Mouse (Mus musculus) liver, embryonic 14.5 days (tissue): ENCODE results near the gene Sprr1b.

Experiments
- CTCF ChIP-seq: IDR thresholded peaks from 2 replicates; pipeline ENCODE4 v1.5.1; 2016; ENCODE audit warnings: antibody characterized with exemption, low read depth, control low read depth
- EP300 ChIP-seq: IDR thresholded peaks from 2 replicates; pipeline ENCODE4 v1.6.1; 2016; ENCODE audit warnings: antibody characterized with exemption, low read depth

DNA sequence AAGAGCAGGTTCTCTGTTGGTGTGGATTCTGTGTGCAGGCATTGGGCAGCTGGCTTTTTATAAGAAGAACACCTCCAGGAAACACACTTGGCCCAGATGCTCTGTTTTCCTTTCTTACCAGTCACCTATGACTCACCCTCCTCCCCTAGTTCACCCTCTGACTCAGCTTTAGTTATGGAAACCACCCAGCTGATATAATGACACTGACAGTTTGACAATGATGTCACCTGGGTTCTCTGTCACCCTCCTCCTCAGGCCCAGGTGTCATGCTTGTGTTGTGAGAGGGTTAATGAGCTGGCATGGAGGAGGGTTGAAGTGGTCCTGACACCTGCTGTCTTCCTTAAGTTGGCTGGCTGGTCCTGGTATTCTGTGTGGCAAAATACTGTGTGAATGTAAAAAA, 47.3 kb upstream of the Sprr1b start, which contains the start of gene Sprr1a:
- TF ChIP-seq CTCF (no peak), EP300 (no peak)
